Mouse (Mus musculus) hindbrain, embryonic 16.5 days (tissue): Measurements from ENCODE around the gene Acyp2. TPM values are rescaled to one million over a fixed set of nuclear protein-coding genes. Genes with fewer than 3 reads are reported as not detected.

Source experiments
- ATAC-seq: fragments of 200-750 bp; cut with Nextera tagmentation; 2 replicates; pipeline ENCODE4 v1.8.0; 2017; ENCODE audit warnings: moderate TSS enrichment, moderate library complexity
- H3K27ac ChIP-seq: fragments of 300-500 bp; sonication (generic); 2 replicates; pipeline ENCODE4 v1.5.1; 2014; ENCODE audit warnings: low read depth, mild to moderate bottlenecking, control low read depth, low read length, moderate library complexity
- H3K27me3 ChIP-seq: fragments of 300-500 bp; sonication (generic); replicated peaks from 2 replicates; pipeline ENCODE4 v1.6.1; 2014; ENCODE audit warnings: low read length; ENCODE audit not compliant: control insufficient read depth, insufficient read depth
- H3K36me3 ChIP-seq: fragments of 300-500 bp; sonication (generic); 2 replicates; pipeline ENCODE4 v1.6.1; 2014; ENCODE audit warnings: mild to moderate bottlenecking, low read length, moderate library complexity, mixed read lengths; ENCODE audit not compliant: control insufficient read depth, insufficient read depth
- H3K4me1 ChIP-seq: fragments of 300-500 bp; sonication (generic); 2 replicates; pipeline ENCODE4 v1.6.1; 2014; ENCODE audit warnings: low read depth, low read length; ENCODE audit not compliant: control insufficient read depth, insufficient read depth
- H3K4me2 ChIP-seq: fragments of 300-500 bp; sonication (generic); 2 replicates; pipeline ENCODE4 v1.6.1; 2014; ENCODE audit warnings: mild to moderate bottlenecking, low read length, control low read depth, moderate library complexity
- H3K4me3 ChIP-seq: fragments of 300-500 bp; sonication (generic); 2 replicates; pipeline ENCODE4 v1.5.1; 2014; ENCODE audit warnings: mild to moderate bottlenecking, low read length, control low read depth, moderate library complexity
- H3K9ac ChIP-seq: fragments of 300-500 bp; sonication (generic); 2 replicates; pipeline ENCODE4 v1.6.1; 2014; ENCODE audit warnings: low read depth, mild to moderate bottlenecking, control low read depth, low read length, moderate library complexity
- H3K9me3 ChIP-seq: fragments of 300-500 bp; sonication (generic); 2 replicates; pipeline ENCODE4 v1.6.1; 2014; ENCODE audit warnings: mild to moderate bottlenecking, low read length, moderate library complexity; ENCODE audit not compliant: control insufficient read depth
- WGBS: fragments of 180-500 bp; shearing (Covaris S2); extraction: QIAGEN DNeasy Blood & Tissue Kit; methylation state at CpG from one replicate; pipeline ENCODE4 v1.1.7; 2014; 5-methylcytosine and 5-hydroxymethylcytosine counted together
- polyA plus RNA-seq: library from polyadenylated mRNA; unstranded; fragments of >200 nt; fragmentation: Nextera tagmentation; extraction: Ambion mirVana; gene quantifications from 2 replicates; pipeline ENCODE4 v1.2.1, GENCODE M21; 2015

Acyp2 gene
- polyA plus RNA-seq, 1 experiment from 2014 or later = 35.1 TPM

GRCm38 (mm10) chr11:30517133-30517532 is 132.3 kb downstream of the Acyp2 start:
- no peak overlapping the region for H3K9ac ChIP-seq
- no peak overlapping the region for H3K27ac ChIP-seq
- no peaks in the 10 kb centered on the region for H3K4me1 ChIP-seq
- no peak overlapping the region for H3K4me3 ChIP-seq
- no peaks in the 10 kb centered on the region for H3K36me3 ChIP-seq
- no peak overlapping the region for H3K4me2 ChIP-seq
- 76% methylated on average over 2 of the region's 2 CpGs for WGBS
- no peaks in the 10 kb centered on the region for H3K9me3 ChIP-seq
- ATAC-seq = no peak
- H3K27me3 ChIP-seq = no peaks in the 10 kb centered on the region

DNA sequence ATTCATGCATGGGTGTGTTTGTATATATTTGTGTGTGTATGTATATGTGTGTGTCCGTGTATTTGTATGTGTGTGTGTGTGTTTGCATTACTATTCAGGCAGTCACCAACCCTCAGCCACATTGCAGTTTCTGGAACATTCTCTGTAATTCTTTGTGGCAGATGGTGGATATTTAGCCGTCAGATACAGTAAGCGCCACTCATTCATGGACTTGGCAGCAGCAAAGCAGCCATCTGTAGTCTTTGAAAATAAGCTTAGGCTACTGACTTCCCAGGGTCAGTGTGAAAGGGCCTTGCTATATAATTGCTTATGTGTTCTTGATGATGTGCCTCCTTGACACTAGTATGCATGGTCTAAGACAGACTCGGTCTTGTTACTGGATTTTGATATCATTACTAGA is 141.2 kb downstream of the Acyp2 start:
- H3K9ac ChIP-seq = no peak overlapping the region
- H3K36me3 ChIP-seq = no peaks in the 10 kb centered on the region
- no peaks in the 10 kb centered on the region for H3K27me3 ChIP-seq
- peak; percentile 79; the same call in 1 of the 2 replicates for ATAC-seq
- H3K4me2 ChIP-seq = no peak overlapping the region
- WGBS = 77% methylated on average over 4 of the region's 4 CpGs
- H3K9me3 ChIP-seq = no peaks in the 10 kb centered on the region
- H3K4me1 ChIP-seq = no peaks in the 10 kb centered on the region
- H3K4me3 ChIP-seq = no peak overlapping the region
- H3K27ac ChIP-seq = no peak overlapping the region

DNA sequence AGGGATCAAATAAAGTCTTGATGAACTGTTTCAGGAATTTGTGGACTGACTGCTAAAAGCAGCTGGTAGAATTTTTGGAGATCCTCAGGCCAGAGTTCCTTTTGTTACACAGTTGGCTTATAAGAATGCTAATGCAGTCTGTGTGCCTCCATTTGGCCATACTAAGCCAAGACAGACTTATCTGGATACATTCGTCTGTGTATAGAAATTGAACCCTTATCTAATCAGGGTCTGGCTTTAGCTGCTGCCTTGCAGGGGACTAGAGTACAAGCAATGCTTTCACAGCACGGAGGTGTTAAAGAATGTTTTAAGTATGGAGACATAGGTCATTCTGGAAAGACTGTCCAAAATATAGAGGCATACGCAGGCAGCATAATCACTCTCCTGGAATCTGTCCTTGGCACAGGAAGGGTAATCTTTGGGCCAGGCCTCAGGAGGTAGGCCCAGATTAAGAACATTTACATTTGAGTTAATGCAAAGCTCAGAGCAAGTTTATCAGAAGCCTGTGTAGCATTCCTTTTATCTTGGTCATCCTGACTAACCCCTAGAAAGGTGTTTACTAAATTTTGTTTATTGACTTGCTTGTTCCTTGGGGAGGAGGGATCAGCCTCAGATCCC is 150.5 kb downstream of the Acyp2 start:
- no peaks in the 10 kb centered on the region for H3K36me3 ChIP-seq
- no peak for ATAC-seq
- H3K4me3 ChIP-seq = no peak overlapping the region
- H3K9me3 ChIP-seq = no peaks in the 10 kb centered on the region
- H3K27me3 ChIP-seq = no peaks in the 10 kb centered on the region
- H3K27ac ChIP-seq = no peak overlapping the region
- WGBS = 65% methylated on average over 3 of the region's 3 CpGs
- H3K4me2 ChIP-seq = no peak overlapping the region
- no peak overlapping the region for H3K9ac ChIP-seq
- no peaks in the 10 kb centered on the region for H3K4me1 ChIP-seq

GRCm38 (mm10) chr11:30497151-30497550 is 152.2 kb downstream of the Acyp2 start:
- H3K9ac ChIP-seq = no peak overlapping the region
- no peak overlapping the region for H3K27ac ChIP-seq
- no peaks in the 10 kb centered on the region for H3K27me3 ChIP-seq
- H3K4me2 ChIP-seq = no peak overlapping the region
- WGBS = 62% methylated on average over 2 of the region's 2 CpGs
- no peak overlapping the region for H3K4me3 ChIP-seq
- no peak for ATAC-seq
- H3K9me3 ChIP-seq = no peaks in the 10 kb centered on the region
- no peaks in the 10 kb centered on the region for H3K36me3 ChIP-seq
- no peaks in the 10 kb centered on the region for H3K4me1 ChIP-seq

GRCm38 (mm10) chr11:30491515-30492260 is 157.7 kb downstream of the Acyp2 start:
- ATAC-seq = no peak
- Histone ChIP-seq H3K27ac (no peak overlapping the region), H3K4me1 (no peaks in the 10 kb centered on the region), H3K9ac (no peak overlapping the region), H3K4me3 (no peak overlapping the region), H3K36me3 (no peaks in the 10 kb centered on the region), H3K9me3 (no peaks in the 10 kb centered on the region), H3K27me3 (no peaks in the 10 kb centered on the region), H3K4me2 (no peak overlapping the region)

GRCm38 (mm10) chr11:30488183-30488582 is 161.2 kb downstream of the Acyp2 start:
- Histone ChIP-seq H3K9ac (no peak overlapping the region), H3K9me3 (no peaks in the 10 kb centered on the region), H3K27me3 (no peaks in the 10 kb centered on the region), H3K27ac (no peak overlapping the region), H3K4me2 (no peak overlapping the region), H3K36me3 (no peaks in the 10 kb centered on the region), H3K4me1 (no peaks in the 10 kb centered on the region), H3K4me3 (no peak overlapping the region)
- 63% methylated on average over 10 of the region's 10 CpGs for WGBS
- no peak for ATAC-seq

- ATAC-seq = no peak
- Histone ChIP-seq H3K4me2 (no peak overlapping the region), H3K4me3 (no peak overlapping the region), H3K9me3 (no peaks in the 10 kb centered on the region), H3K27ac (no peak overlapping the region), H3K36me3 (no peaks in the 10 kb centered on the region), H3K9ac (no peak overlapping the region), H3K4me1 (no peaks in the 10 kb centered on the region), H3K27me3 (no peaks in the 10 kb centered on the region)
- 91% methylated on average over 4 of the region's 4 CpGs for WGBS
These were observed 166.1 kb downstream of the Acyp2 start for GRCm38 (mm10) chr11:30483286-30483685.

DNA sequence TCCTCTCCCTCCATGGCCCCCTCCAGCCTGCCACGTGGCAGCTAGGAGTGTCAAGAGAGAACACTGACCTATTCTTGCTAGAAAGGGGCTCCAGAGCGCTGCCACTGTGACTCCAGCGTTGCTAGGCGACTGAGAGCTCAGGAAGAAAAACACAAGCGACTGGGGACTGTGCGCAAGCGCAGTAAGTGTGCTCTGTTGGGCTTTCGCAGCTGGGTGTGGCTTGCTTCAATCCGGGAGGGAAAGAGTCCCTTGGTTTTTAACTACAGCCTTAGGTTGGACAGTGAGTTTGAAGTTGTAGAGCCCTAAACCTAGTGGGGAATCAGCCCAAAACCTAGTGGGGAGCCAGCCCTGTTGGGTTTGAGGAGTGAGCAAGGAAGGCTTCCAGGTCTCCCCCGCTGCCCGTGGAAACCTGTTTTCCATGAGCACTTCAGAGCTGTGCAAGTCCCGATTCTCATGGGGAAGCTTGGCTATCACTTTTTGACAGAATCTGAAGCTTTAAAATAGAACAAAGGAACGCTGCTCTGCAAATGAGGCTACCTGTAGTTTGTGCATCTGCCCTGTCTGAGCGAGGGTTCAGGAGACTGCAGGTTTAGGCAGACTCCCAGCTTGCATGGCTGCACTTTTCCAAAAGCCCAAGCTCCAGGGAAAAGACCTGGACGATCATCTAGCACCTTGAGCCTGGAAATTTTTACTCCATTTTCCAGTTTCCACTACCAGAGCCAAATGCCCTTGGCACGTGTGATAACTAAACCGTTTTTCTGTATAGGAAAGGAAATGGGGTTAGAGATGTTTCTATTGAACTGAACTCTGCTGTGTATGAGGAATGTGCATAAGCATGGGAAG is 177.4 kb downstream of the Acyp2 start, which contains the start of gene 4930505A04Rik:
4930505A04Rik (minus strand) TSS at position 77 of the 843 bp plus-strand sequence.
- Histone ChIP-seq H3K27ac (peak within 1 kb of the TSS; percentile 84), H3K27me3 (no peaks in the 10 kb centered on the region), H3K4me1 (peaks cover 11% of the 10 kb centered on the region), H3K9ac (peak within 1 kb of the TSS; percentile 68), H3K9me3 (no peaks in the 10 kb centered on the region), H3K4me3 (peak within 1 kb of the TSS; percentile 50), H3K4me2 (peak within 1 kb of the TSS; percentile 75), H3K36me3 (no peaks in the 10 kb centered on the region)
- 7% methylated on average over 17 of the region's 17 CpGs for WGBS
- peak; percentile 99 for ATAC-seq

- Histone ChIP-seq H3K9me3 (no peaks in the 10 kb centered on the region), H3K4me3 (peak overlapping the region; percentile 50), H3K4me1 (peaks cover 11% of the 10 kb centered on the region), H3K4me2 (peak overlapping the region; percentile 75), H3K27me3 (no peaks in the 10 kb centered on the region), H3K36me3 (no peaks in the 10 kb centered on the region), H3K27ac (peak overlapping the region; percentile 84), H3K9ac (no peak overlapping the region; the same call in none of the 2 replicates)
- 56% methylated on average over 8 of the region's 8 CpGs for WGBS
- ATAC-seq = peak; percentile 37
These were observed 178.2 kb downstream of the Acyp2 start for GRCm38 (mm10) chr11:30471187-30471586.
